Mouse (Mus musculus) intestine, embryonic 14.5 days (tissue): ENCODE data around the gene Neurl1a. TPM values are rescaled to one million over a fixed set of nuclear protein-coding genes. Genes with fewer than 3 reads are reported as not detected.
A peak's percentile ranks its signal among the peaks of the same experiment; 100 is the strongest.

Experiments used
- ATAC-seq: fragments of 200-750 bp; cut with Nextera tagmentation; replicated peaks from 2 replicates; pipeline ENCODE4 v1.8.0; 2017; ENCODE audit warnings: low read depth, moderate number of reproducible peaks, moderate TSS enrichment, moderate library complexity; ENCODE audit not compliant: low FRiP score, low TSS enrichment
- DNase-seq: peaks from one replicate; pipeline ENCODE4 v3.0.0-alpha.2; 2018; ENCODE audit warnings: low spot score
- H3K27ac ChIP-seq: fragments of 300-500 bp; sonication (generic); 2 replicates; pipeline ENCODE4 v1.5.1; 2014; ENCODE audit warnings: low read depth, mild to moderate bottlenecking, control low read depth
- H3K27me3 ChIP-seq: fragments of 300-500 bp; sonication (generic); replicated peaks from 2 replicates; pipeline ENCODE4 v1.6.1; 2014; ENCODE audit warnings: low read length, control low read depth; ENCODE audit not compliant: control insufficient read depth, insufficient read depth
- H3K36me3 ChIP-seq: fragments of 300-500 bp; sonication (generic); 2 replicates; pipeline ENCODE4 v1.6.1; 2014; ENCODE audit warnings: low read length, control low read depth; ENCODE audit not compliant: control insufficient read depth, insufficient read depth
- H3K4me1 ChIP-seq: fragments of 300-500 bp; sonication (generic); replicated peaks from 2 replicates; pipeline ENCODE4 v1.6.1; 2014; ENCODE audit warnings: low read length, control low read depth, mixed read lengths; ENCODE audit not compliant: control insufficient read depth, insufficient read depth
- H3K4me2 ChIP-seq: fragments of 300-500 bp; sonication (generic); 2 replicates; pipeline ENCODE4 v1.6.1; 2014; ENCODE audit warnings: low read length
- H3K4me3 ChIP-seq: fragments of 300-500 bp; sonication (generic); 2 replicates; pipeline ENCODE4 v1.5.1; 2014; ENCODE audit warnings: low read depth, low read length, control low read depth, mixed read lengths
- H3K9ac ChIP-seq: fragments of 300-500 bp; sonication (generic); 2 replicates; pipeline ENCODE4 v1.6.1; 2014; ENCODE audit warnings: mild to moderate bottlenecking, low read length
- H3K9me3 ChIP-seq: fragments of 300-500 bp; sonication (generic); 2 replicates; pipeline ENCODE4 v1.6.1; 2016; ENCODE audit warnings: low read length, control low read depth; ENCODE audit not compliant: control insufficient read depth
- WGBS: fragments of 180-500 bp; shearing (Covaris S2); extraction: QIAGEN DNeasy Blood & Tissue Kit; methylation state at CpG from one replicate; pipeline ENCODE4 v1.1.7; 2014; 5-methylcytosine and 5-hydroxymethylcytosine counted together
- polyA plus RNA-seq: library from polyadenylated mRNA; unstranded; fragments of >200 nt; fragmentation: Nextera tagmentation; extraction: Ambion mirVana; gene quantifications from 2 replicates; pipeline ENCODE4 v1.2.1, GENCODE M21; 2014

Neurl1a gene
- polyA plus RNA-seq, 1 experiment from 2014 or later, result 9.1 TPM

DNA sequence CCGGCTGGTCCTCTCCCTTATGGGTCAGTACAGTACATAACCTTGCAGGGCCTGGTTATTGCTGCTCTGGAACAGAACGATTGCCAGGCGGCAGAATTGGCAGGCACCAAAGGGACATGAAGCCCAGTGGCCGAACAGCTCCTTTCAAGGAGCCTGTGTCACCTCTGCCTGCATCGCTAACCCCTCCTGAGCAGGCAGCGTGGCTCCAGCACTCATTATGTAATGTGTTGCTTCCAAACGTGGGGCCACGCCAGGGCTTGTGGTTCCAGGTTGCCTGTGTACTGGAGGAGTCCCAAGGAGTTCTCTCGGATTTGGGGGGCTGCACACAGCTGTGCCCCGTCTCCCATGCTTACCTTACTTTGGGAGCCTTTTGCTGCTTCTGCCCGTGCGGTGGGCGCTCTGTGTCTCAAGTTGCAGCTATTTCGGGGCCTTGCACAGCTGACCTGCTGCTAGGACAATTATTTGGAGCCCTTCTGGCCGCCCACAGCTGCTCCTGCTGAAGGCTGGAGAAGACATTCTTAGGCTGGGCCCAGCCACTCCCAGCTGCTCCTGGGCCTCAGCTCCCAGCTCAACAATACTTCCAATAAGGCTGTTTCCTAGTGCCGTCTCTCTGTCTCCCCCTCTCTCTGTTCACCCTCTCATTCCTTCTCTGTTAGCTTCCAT lies 70.4 kb downstream of the Neurl1a start:
- H3K4me2 ChIP-seq, result no peak overlapping the region
- DNase-seq, result no peak
- no peak overlapping the region for H3K4me3 ChIP-seq
- peak overlapping the region; percentile 22; the same call in 1 of the 2 replicates for H3K27ac ChIP-seq
- no peak for ATAC-seq
- WGBS, result 65% methylated on average over 16 of the region's 16 CpGs
- H3K4me1 ChIP-seq, result peaks cover 20% of the 10 kb centered on the region
- no peaks in the 10 kb centered on the region for H3K9me3 ChIP-seq
- peaks cover 24% of the 10 kb centered on the region for H3K27me3 ChIP-seq
- H3K36me3 ChIP-seq, result no peaks in the 10 kb centered on the region
- H3K9ac ChIP-seq, result no peak overlapping the region

DNA sequence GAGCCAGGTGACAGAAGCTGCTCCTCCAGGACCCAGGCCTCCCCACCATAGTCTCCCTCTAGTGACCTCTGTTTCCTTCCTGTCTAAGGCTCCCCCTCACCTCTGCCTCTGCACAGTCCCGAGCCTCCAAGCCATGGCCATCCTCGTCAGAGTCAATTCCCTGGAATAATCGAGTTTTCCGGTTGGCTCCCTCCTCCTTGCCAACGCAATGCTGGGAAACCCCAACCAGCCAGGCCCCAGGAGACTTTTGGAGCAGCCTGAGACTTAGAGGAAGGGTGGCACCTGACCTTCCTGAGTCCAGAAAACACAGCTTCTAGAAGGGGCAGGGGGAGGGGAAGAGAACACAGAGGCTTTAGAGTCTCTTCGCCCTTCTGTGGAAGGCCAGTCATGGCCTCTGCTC lies 72.3 kb downstream of the Neurl1a start:
- no peaks in the 10 kb centered on the region for H3K36me3 ChIP-seq
- ATAC-seq (no peak), DNase-seq (no peak)
- no peak overlapping the region for H3K4me2 ChIP-seq
- 79% methylated on average over 6 of the region's 6 CpGs for WGBS
- H3K27me3 ChIP-seq, result peaks cover 24% of the 10 kb centered on the region
- H3K4me3 ChIP-seq, result no peak overlapping the region
- no peak overlapping the region for H3K9ac ChIP-seq
- H3K9me3 ChIP-seq, result no peaks in the 10 kb centered on the region
- peaks cover 20% of the 10 kb centered on the region for H3K4me1 ChIP-seq
- H3K27ac ChIP-seq, result no peak overlapping the region

DNA sequence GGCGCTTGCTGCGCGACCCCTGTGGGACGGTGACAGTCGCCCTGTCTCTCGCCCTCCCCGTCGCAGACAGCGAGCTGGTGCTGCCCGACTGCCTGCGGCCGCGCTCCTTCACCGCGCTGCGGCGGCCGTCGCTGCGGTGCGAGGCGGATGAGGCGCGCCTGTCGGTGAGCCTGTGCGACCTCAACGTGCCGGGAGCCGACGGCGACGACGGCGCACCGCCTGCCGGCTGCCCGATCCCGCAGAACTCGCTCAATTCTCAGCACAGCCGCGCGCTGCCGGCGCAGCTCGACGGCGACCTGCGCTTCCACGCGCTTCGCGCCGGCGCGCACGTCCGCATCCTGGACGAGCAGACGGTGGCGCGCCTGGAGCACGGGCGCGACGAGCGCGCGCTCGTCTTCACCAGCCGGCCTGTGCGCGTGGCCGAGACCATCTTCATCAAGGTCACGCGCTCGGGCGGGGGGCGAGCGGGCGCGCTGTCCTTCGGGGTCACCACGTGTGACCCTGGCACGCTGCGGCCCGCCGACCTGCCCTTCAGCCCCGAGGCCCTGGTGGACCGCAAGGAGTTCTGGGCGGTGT lies 74.5 kb downstream of the Neurl1a start:
- ATAC-seq, result no peak; the same call in 1 of the 2 replicates
- peak overlapping the region; percentile 5; the same call in 1 of the 2 replicates for H3K9ac ChIP-seq
- WGBS, result 5% methylated on average over 76 of the region's 90 CpGs

DNA sequence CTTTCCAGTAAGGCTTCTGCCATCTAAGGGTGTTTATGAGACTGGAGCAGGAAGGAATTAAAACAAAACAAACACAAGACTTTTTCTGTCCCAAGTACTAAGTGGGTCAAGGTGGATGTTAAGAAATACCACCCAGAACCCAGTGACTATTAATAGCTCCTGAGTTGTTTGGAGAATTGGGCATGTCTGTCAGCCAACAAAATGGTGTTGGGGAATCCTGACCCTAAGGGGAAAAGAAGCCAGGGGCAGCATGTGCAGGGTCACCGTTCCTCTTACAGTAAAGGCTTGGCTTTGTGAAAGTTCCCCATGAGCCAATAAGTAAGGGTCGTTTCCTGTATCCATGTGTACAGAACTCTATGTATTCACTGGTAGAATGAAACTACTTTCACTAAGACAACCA lies 76.4 kb downstream of the Neurl1a start:
- no peak overlapping the region for H3K4me2 ChIP-seq
- WGBS, result 64% methylated on average over 2 of the region's 2 CpGs

More for the DNA sequence above, 74.5 kb downstream of the Neurl1a start:
- Histone ChIP-seq H3K4me1 (peaks cover 11% of the 10 kb centered on the region), H3K4me3 (peak overlapping the region; percentile 31), H3K4me2 (peak overlapping the region; percentile 52), H3K27me3 (peaks cover 24% of the 10 kb centered on the region), H3K9me3 (no peaks in the 10 kb centered on the region), H3K36me3 (no peaks in the 10 kb centered on the region), H3K27ac (no peak overlapping the region)
- peak; percentile 64 for DNase-seq

DNA sequence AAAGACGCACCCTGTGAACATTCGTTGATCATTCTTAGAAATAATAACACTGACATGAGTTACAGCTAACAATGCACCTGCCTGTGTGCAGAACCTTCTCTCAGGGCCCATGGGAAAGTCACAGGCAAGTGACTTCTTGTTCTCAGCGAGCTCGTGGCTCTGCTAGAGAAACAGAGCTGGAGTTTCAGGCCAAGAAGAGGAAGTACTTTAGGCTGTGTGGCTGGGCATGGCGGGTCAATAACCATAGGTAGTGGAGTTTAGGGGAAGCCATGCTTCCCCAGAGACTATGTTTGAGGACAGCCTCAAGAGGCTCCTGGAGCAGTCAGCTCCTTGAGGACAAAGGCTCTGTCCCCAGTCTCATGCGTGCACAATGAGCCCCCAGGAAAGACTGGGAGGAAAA lies 77.3 kb downstream of the Neurl1a start:
- Histone ChIP-seq H3K4me3 (no peak overlapping the region), H3K9me3 (no peaks in the 10 kb centered on the region), H3K4me1 (no peaks in the 10 kb centered on the region), H3K4me2 (no peak overlapping the region), H3K36me3 (no peaks in the 10 kb centered on the region), H3K27me3 (peaks cover 24% of the 10 kb centered on the region), H3K9ac (no peak overlapping the region), H3K27ac (no peak overlapping the region)
- WGBS, result 65% methylated on average over 6 of the region's 6 CpGs
- DNase-seq (no peak), ATAC-seq (no peak)

More for the DNA sequence above, 76.4 kb downstream of the Neurl1a start:
- no peak overlapping the region for H3K4me3 ChIP-seq
- no peak for ATAC-seq
- no peaks in the 10 kb centered on the region for H3K4me1 ChIP-seq
- no peak overlapping the region for H3K9ac ChIP-seq
- H3K27ac ChIP-seq, result no peak overlapping the region
- DNase-seq, result no peak
- no peaks in the 10 kb centered on the region for H3K36me3 ChIP-seq
- H3K27me3 ChIP-seq, result peaks cover 24% of the 10 kb centered on the region
- no peaks in the 10 kb centered on the region for H3K9me3 ChIP-seq

DNA sequence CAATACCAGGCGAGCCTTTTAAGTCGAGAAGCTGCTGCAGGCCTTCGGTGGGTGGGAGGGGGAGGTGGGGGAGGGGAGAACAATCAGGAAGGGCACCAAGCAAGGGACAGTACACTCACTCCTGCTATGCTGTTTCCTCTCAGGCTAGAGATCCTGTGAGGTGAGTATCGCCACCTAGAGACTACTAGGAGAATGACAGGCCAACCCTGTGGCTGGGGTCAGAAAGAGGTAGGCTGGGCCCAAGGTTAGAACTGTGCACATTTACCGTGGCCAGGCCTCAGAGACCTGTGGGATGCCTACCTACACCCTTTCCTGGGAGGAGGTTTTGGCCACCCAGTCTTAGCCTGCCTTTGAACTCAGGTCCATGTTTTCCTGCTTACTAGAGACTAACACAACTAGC lies 81.0 kb downstream of the Neurl1a start:
- no peak overlapping the region for H3K9ac ChIP-seq
- no peak overlapping the region for H3K4me3 ChIP-seq
- no peak overlapping the region for H3K4me2 ChIP-seq
- 16% methylated on average over 5 of the region's 5 CpGs for WGBS
- DNase-seq (peak; percentile 65), ATAC-seq (0 out of 2 replicates have a peak, but pooled peaks have one; percentile 20)
- 0 out of 2 replicates have a peak, but pooled peaks cover 3% of the 10 kb centered on the region for H3K4me1 ChIP-seq
- no peak overlapping the region for H3K27ac ChIP-seq
- peaks cover 7% of the 10 kb centered on the region; the same call in 1 of the 2 replicates for H3K36me3 ChIP-seq
- no peaks in the 10 kb centered on the region for H3K9me3 ChIP-seq
- H3K27me3 ChIP-seq, result no peaks in the 10 kb centered on the region

DNA sequence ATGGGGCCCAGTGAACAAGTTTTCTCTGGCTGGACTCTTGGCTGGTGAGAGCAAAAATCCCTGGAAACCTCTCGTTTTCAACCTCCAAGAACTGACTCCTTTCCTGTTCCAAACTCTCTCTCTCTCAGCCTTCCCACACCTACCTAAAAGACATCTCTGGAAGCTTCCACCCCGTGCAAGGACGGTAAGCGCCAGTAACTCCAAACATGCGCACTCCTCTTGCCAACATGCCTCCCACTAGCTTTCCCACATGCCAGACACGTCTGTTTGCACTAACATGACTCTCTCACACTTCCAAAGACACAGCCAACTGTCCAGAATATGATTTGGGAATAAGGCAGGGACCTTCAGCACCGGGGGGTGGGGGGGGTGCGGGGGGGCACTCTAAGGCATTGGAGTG lies 82.6 kb downstream of the Neurl1a start:
- no peak overlapping the region for H3K4me3 ChIP-seq
- DNase-seq, result no peak
- 0 out of 2 replicates have a peak, but pooled peaks cover 3% of the 10 kb centered on the region for H3K4me1 ChIP-seq
- WGBS, result 86% methylated on average over 8 of the region's 8 CpGs
- peaks cover 19% of the 10 kb centered on the region for H3K36me3 ChIP-seq
- H3K4me2 ChIP-seq, result no peak overlapping the region
- no peak for ATAC-seq
- H3K27ac ChIP-seq, result no peak overlapping the region
- H3K27me3 ChIP-seq, result no peaks in the 10 kb centered on the region
- no peak overlapping the region for H3K9ac ChIP-seq
- H3K9me3 ChIP-seq, result no peaks in the 10 kb centered on the region

DNA sequence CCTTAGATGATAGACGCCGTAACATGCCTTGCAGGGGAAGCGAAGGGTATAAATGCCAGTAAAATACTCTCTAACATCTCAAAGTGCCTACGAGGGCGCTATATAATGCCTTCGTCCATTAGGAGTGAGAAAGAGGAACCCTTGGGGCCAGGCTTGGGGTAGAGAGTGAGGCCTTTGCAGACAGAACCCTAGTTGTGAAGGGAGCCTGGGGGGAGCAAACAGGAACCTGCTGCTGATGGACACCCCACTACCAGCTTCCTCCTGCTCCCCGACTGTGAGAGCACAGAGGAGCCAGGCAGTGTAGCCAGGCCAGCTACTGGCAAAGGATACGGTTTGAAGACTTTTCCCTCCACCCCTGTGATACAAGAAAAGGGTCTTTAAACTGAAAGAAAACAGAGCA lies 85.0 kb downstream of the Neurl1a start:
- 0 out of 2 replicates have a peak, but pooled peaks cover 3% of the 10 kb centered on the region for H3K4me1 ChIP-seq
- no peaks in the 10 kb centered on the region for H3K27me3 ChIP-seq
- no peaks in the 10 kb centered on the region for H3K9me3 ChIP-seq
- ATAC-seq, result no peak
- H3K4me2 ChIP-seq, result no peak overlapping the region
- H3K4me3 ChIP-seq, result no peak overlapping the region
- WGBS, result 88% methylated on average over 8 of the region's 8 CpGs
- no peak for DNase-seq
- no peak overlapping the region for H3K9ac ChIP-seq
- H3K36me3 ChIP-seq, result peaks cover 44% of the 10 kb centered on the region
- no peak overlapping the region for H3K27ac ChIP-seq
